ENCODE assay signal across 8 mouse cellular contexts in the genomic region with DNA sequence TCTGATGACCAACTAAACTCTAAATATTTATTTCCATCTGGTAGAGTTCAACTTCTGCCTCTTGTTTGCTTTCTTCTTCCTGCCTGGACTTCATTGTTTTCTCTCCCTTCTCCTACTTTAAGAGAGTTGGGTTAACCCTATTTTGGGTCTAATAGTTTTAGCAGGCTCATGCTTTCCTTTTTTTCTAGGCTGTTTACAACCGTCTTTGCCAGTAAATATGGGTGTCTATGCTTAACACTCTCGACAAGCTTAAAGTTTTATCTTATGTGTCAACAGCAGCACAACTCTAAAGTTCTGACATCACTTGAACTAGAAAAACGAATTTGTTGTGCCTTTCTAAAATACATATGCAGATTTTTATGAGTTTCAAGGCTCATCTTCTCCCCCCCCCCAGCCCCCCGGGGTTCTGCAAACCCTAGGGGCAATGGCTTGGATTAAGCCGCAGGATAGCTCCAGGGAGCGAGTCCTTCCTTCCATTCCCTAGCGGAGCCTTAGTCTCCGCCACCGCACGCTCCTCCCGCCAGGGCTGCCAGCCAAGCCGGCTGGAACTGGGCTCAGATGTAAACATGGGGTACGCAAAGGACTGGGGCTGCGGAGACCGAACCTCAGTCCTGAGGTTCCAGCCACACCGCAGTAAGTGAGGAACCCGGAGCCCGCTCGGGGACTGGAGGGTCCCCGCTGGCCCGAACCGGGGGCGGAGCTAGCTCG. TPM values are rescaled to one million over a fixed set of nuclear protein-coding genes. Genes with fewer than 3 reads are reported as not detected.
DNase-seq lines count a peak whose midpoint lies in the region; ATAC-seq and TF ChIP-seq lines count a peak whose summit lies in the region.

No protein-coding gene starts in this region.

- ATAC-seq in lung, embryonic 16.5 days (ENCODE audit: low read depth): no peak
- ATAC-seq in limb, embryonic 11.5 days (ENCODE audit: insufficient number of reproducible peaks, low FRiP score, low TSS enrichment, low read depth): no peak

- H3K4me3 ChIP-seq in lung, embryonic 16.5 days (ENCODE audit: low read length): peak overlapping the region; percentile 94
- H3K4me3 ChIP-seq in embryonic fibroblast, embryonic 13.5 days (ENCODE audit: insufficient read depth, low read length): peak overlapping the region; percentile 92
- H3K4me3 ChIP-seq in limb, embryonic 11.5 days (ENCODE audit: low read depth, low read length): peak overlapping the region; percentile 99
- peak overlapping the region; percentile 89 for H3K4me3 ChIP-seq in small intestine, adult 2 months (ENCODE audit: low read depth, low read length)

- TF ChIP-seq CTCF in embryonic fibroblast, embryonic 13.5 days (IDR thresholded peaks at IDR 0.05; ENCODE audit: borderline replicate concordance, insufficient read depth, low read length): no peak
- peak; percentile 23; the same call in 1 of the 2 replicates for TF ChIP-seq CTCF in small intestine, adult 2 months (IDR thresholded peaks at IDR 0.05; ENCODE audit: extremely low read depth, insufficient read length, insufficient replicate concordance, low read depth, low read length)

- H3K9ac ChIP-seq in lung, embryonic 16.5 days (ENCODE audit: low read length): peak overlapping the region; percentile 71
- peak overlapping the region; percentile 72 for H3K9ac ChIP-seq in limb, embryonic 11.5 days (ENCODE audit: low read length)

- H3K36me3 ChIP-seq in lung, embryonic 16.5 days (ENCODE audit: control insufficient read depth, insufficient read depth, low read length): peaks cover 3% of the 10 kb centered on the region; the same call in 1 of the 2 replicates
- no peaks in the 10 kb centered on the region for H3K36me3 ChIP-seq in limb, embryonic 11.5 days (ENCODE audit: control insufficient read depth, insufficient read depth, low read length)
- peaks cover 15% of the 10 kb centered on the region for H3K36me3 ChIP-seq in small intestine, adult 2 months (ENCODE audit: control insufficient read depth, insufficient read depth, low read length)

- no peaks in the 10 kb centered on the region for H3K9me3 ChIP-seq in lung, embryonic 16.5 days (ENCODE audit: control insufficient read depth, low read length)
- no peaks in the 10 kb centered on the region for H3K9me3 ChIP-seq in limb, embryonic 11.5 days (ENCODE audit: control insufficient read depth, low read length)

- H3K27me3 ChIP-seq in lung, embryonic 16.5 days (ENCODE audit: control insufficient read depth, insufficient read depth, low read depth, low read length): no peaks in the 10 kb centered on the region
- H3K27me3 ChIP-seq in limb, embryonic 11.5 days (ENCODE audit: control insufficient read depth, insufficient read depth, low read length): no peaks in the 10 kb centered on the region
- no peaks in the 10 kb centered on the region for H3K27me3 ChIP-seq in small intestine, adult 2 months (ENCODE audit: control insufficient read depth, insufficient read depth, low read length)

- H3K27ac ChIP-seq in lung, embryonic 16.5 days (ENCODE audit: low read length): peak overlapping the region; percentile 75
- peak overlapping the region; percentile 71 for H3K27ac ChIP-seq in embryonic fibroblast, embryonic 13.5 days (ENCODE audit: insufficient read depth, low read length)
- H3K27ac ChIP-seq in limb, embryonic 11.5 days (replicated peaks; ENCODE audit: low read depth, low read length): no peak overlapping the region
- H3K27ac ChIP-seq in small intestine, adult 2 months (ENCODE audit: insufficient read depth, low read depth, low read length): peak overlapping the region; percentile 74

- no peak for DNase-seq in lung, postnatal 36 days
- no peak for DNase-seq in limb, embryonic 11.5 days (ENCODE audit: low spot score)
- no peak for DNase-seq in layer of hippocampus, adult 9-11 months
- DNase-seq in urinary bladder, postnatal 36 days (ENCODE audit: low spot score in 2 of 2): no peak
- DNase-seq in adrenal gland, adult (ENCODE audit: inconsistent age in 2 of 2, low spot score in 1 of 2): no peak

- peak; percentile 69; the same call in 1 of the 2 replicates for TF ChIP-seq POLR2A in embryonic fibroblast, embryonic 13.5 days (IDR thresholded peaks at IDR 0.05; ENCODE audit: low read depth, low read length)
- TF ChIP-seq POLR2A in small intestine, adult 2 months (IDR thresholded peaks at IDR 0.05; ENCODE audit: low read depth, low read length): peak; percentile 50; the same call in 1 of the 2 replicates

- H3K4me2 ChIP-seq in lung, embryonic 16.5 days (ENCODE audit: low read depth, low read length): peak overlapping the region; percentile 58
- peak overlapping the region; percentile 56 for H3K4me2 ChIP-seq in limb, embryonic 11.5 days (ENCODE audit: low read depth, severe bottlenecking)

- WGBS in lung, embryonic 16.5 days: under 1% methylated on average over 24 of the region's 24 CpGs
- 2% methylated on average over 24 of the region's 24 CpGs for WGBS in limb, embryonic 11.5 days
- WGBS in small intestine, adult 2 months: under 1% methylated on average over 24 of the region's 24 CpGs

- H3K4me1 ChIP-seq in lung, embryonic 16.5 days (replicated peaks; ENCODE audit: control insufficient read depth, insufficient read depth, low read length): peaks cover 5% of the 10 kb centered on the region
- H3K4me1 ChIP-seq in embryonic fibroblast, embryonic 13.5 days (ENCODE audit: control insufficient read depth, insufficient read depth, low read length): no peaks in the 10 kb centered on the region
- 0 out of 2 replicates have a peak, but pooled peaks cover 2% of the 10 kb centered on the region for H3K4me1 ChIP-seq in limb, embryonic 11.5 days (ENCODE audit: control insufficient read depth, insufficient read depth, low read length)
- no peaks in the 10 kb centered on the region for H3K4me1 ChIP-seq in small intestine, adult 2 months (ENCODE audit: control insufficient read depth, insufficient read depth, insufficient read length, low read length)

RNA-seq across cellular contexts. Expression of a gene that starts 0.7 kb away (rescaled TPM):
- polyA plus RNA-seq in lung, embryonic 16.5 days (2015; fragmentation: Nextera tagmentation; extraction: Ambion mirVana): 58.6 and 62.4 TPM in 2 replicates
- 65.8 and 66.4 TPM in 2 replicates for polyA plus RNA-seq in embryonic fibroblast, embryonic 13.5 days (2011; ENCODE audit: insufficient read length, low read depth, missing spikeins)
- 49.8 and 50.8 TPM in 2 replicates for polyA plus RNA-seq in limb, embryonic 11.5 days (2014; fragmentation: Nextera tagmentation; extraction: Ambion mirVana)
- 8.3 and 32.7 TPM in 2 replicates for polyA plus RNA-seq in small intestine, adult 2 months (2012; rRNA removed)
